Mouse (Mus musculus) embryo, embryonic 11 days (tissue): Measurements from ENCODE around the gene Wdr64.

Source experiments
- DNase-seq: peaks from one replicate; pipeline ENCODE4 v3.0.0-alpha.2; 2015

Wdr64 gene

GRCm38 (mm10) chr1:175754576-175755364 is 56.4 kb downstream of the Wdr64 start:
- DNase-seq = no peak

GRCm38 (mm10) chr1:175794668-175795067 is 96.3 kb downstream of the Wdr64 start:
- DNase-seq = no peak

- DNase-seq = no peak
Measured at GRCm38 (mm10) chr1:175808356-175808755, 110.0 kb downstream of the Wdr64 start.

- no peak for DNase-seq
Measured at GRCm38 (mm10) chr1:175811625-175812024, 113.2 kb downstream of the Wdr64 start.

GRCm38 (mm10) chr1:175823815-175824438 is 125.5 kb downstream of the Wdr64 start:
- DNase-seq = no peak

GRCm38 (mm10) chr1:175828539-175828938 is 130.1 kb downstream of the Wdr64 start:
- no peak for DNase-seq

- no peak for DNase-seq
Measured at GRCm38 (mm10) chr1:175829220-175829619, 130.8 kb downstream of the Wdr64 start.

GRCm38 (mm10) chr1:175855515-175855914 is 157.1 kb downstream of the Wdr64 start:
- no peak for DNase-seq
